Mouse (Mus musculus) testis, adult 2 months (tissue): ENCODE measurements at regions not wholly inside any gene's neighbourhood (a gene's known extent, or its start where the extent isn't known, plus 50 kb on each side); places are given as distances from the start of the nearest gene placed in this dataset.

ENCODE experiments used
- CTCF ChIP-seq: fragments of 200-500 bp; IDR thresholded peaks from 2 replicates; pipeline ENCODE4 v1.5.1; 2012; ENCODE audit warnings: low read depth, mild to moderate bottlenecking, inconsistent platforms, low read length, moderate library complexity; ENCODE audit not compliant: control insufficient read depth, insufficient read depth, insufficient replicate concordance
- POLR2A ChIP-seq: fragments of 200-500 bp; IDR thresholded peaks from 2 replicates; pipeline ENCODE4 v1.6.1; 2012; ENCODE audit warnings: low read depth, mild to moderate bottlenecking, inconsistent platforms, low read length, moderate library complexity; ENCODE audit not compliant: control insufficient read depth

DNA sequence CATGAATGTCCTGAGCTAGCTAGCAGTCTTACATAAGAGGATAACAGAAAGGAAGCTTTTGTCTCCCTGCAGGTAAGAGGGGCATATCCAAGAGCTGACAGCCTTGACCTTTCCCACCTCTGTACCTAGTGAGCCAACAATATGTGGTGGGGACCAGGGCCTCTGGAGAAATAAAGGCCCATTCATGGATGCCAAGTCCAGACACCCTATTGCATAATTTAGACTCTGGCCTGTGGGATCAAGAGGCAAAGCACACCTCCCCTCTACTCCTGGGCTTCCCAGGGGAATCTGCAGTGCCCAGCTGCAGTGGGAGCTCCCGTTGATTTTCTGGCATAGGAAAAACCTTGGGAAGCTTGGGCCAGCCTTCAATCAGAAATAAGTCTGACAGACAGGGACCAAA is 251.8 kb upstream of the Igfbp3 start:
- TF ChIP-seq CTCF: no peak
- TF ChIP-seq POLR2A: no peak
